Mouse (Mus musculus) CH12.LX (cell line): ENCODE measurements around the gene 2310022B05Rik. TPM values are rescaled to one million over a fixed set of nuclear protein-coding genes. Genes with fewer than 3 reads are reported as not detected.

Experiments used
- DNase-seq: peaks from one replicate; pipeline ENCODE4 v3.0.0-alpha.2; 2013; ENCODE audit errors: extremely low read depth
- H3K27ac ChIP-seq: 2 replicates; pipeline ENCODE4 v1.5.1; 2012; ENCODE audit warnings: low read depth, mild to moderate bottlenecking, control low read depth, moderate library complexity; ENCODE audit not compliant: insufficient read depth
- H3K27me3 ChIP-seq: replicated peaks from 2 replicates; pipeline ENCODE3; 2012; ENCODE audit warnings: inconsistent platforms
- H3K36me3 ChIP-seq, 2 experiments: replicated peaks in 1 of 2; 2 replicates each; pipeline versions ENCODE3 to v1.6.1; 2012; ENCODE audit warnings: inconsistent platforms in 1 of 2, low read length in 1 of 2, mild to moderate bottlenecking in 1 of 2, mixed read lengths in 1 of 2, moderate library complexity in 1 of 2; ENCODE audit not compliant: control insufficient read depth in 1 of 2, insufficient read depth in 1 of 2
- H3K4me1 ChIP-seq, 2 experiments: 2 replicates each; pipeline ENCODE4 v1.6.1; 2012; ENCODE audit warnings: inconsistent platforms in 1 of 2, moderate library complexity in 1 of 2; ENCODE audit not compliant: insufficient read depth in 2 of 2, control insufficient read depth in 1 of 2
- H3K4me2 ChIP-seq: 2 replicates; pipeline ENCODE4 v1.6.1; 2012; ENCODE audit warnings: low read depth, mild to moderate bottlenecking, control low read depth; ENCODE audit not compliant: poor library complexity, insufficient read depth, severe bottlenecking
- H3K4me3 ChIP-seq, 3 experiments: fragments of 150-350 bp in 1 of 3; sonication (generic) in 1 of 3; replicated peaks in 1 of 3; 2 replicates each; pipeline versions ENCODE3 to v1.5.1; 2011 to 2012; ENCODE audit warnings: low read depth in 2 of 3, low read length in 2 of 3, mild to moderate bottlenecking in 2 of 3, moderate library complexity in 2 of 3, control low read depth in 1 of 3, improper control_type of control experiment in 1 of 3, inconsistent platforms in 1 of 3, mixed read lengths in 1 of 3; ENCODE audit not compliant: poor library complexity in 1 of 3
- H3K79me2 ChIP-seq: replicated peaks from 2 replicates; pipeline ENCODE4 v1.6.1; 2012; ENCODE audit warnings: mild to moderate bottlenecking, moderate library complexity; ENCODE audit not compliant: control insufficient read depth, poor library complexity, insufficient read depth, severe bottlenecking; ENCODE audit errors: extremely low read depth
- H3K9ac ChIP-seq: 2 replicates; pipeline ENCODE4 v1.6.1; 2012; ENCODE audit warnings: low read depth, mild to moderate bottlenecking, control low read depth, moderate library complexity; ENCODE audit not compliant: insufficient read depth
- H3K9me3 ChIP-seq: replicated peaks from 2 replicates; pipeline ENCODE3; 2012; ENCODE audit warnings: low read length, inconsistent platforms, mixed read lengths
- BHLHE40 ChIP-seq: IDR thresholded peaks from 2 replicates; pipeline ENCODE4 v1.6.1; 2011; ENCODE audit warnings: mild to moderate bottlenecking, low read depth, low read length, improper control_type of control experiment
- CHD1 ChIP-seq: IDR thresholded peaks from 2 replicates; pipeline ENCODE4 v1.6.1; 2012; ENCODE audit warnings: low read depth, low read length, improper control_type of control experiment, inconsistent platforms
- CHD2 ChIP-seq: IDR thresholded peaks from 2 replicates; pipeline ENCODE4 v1.6.1; 2011; ENCODE audit warnings: low read length, improper control_type of control experiment
- EP300 ChIP-seq: IDR thresholded peaks from 2 replicates; pipeline ENCODE4 v1.6.1; 2011; ENCODE audit warnings: low read length, improper control_type of control experiment
- ETS1 ChIP-seq: conservative IDR thresholded peaks from 2 replicates; pipeline ENCODE4 v1.6.1; 2012; ENCODE audit warnings: low read depth, mild to moderate bottlenecking, inconsistent platforms, low read length, improper control_type of control experiment, moderate library complexity
- GABPA ChIP-seq: IDR thresholded peaks from 2 replicates; pipeline ENCODE4 v1.6.1; 2012; ENCODE audit warnings: low read depth, low read length, improper control_type of control experiment, inconsistent platforms; ENCODE audit not compliant: insufficient replicate concordance
- HCFC1 ChIP-seq: IDR thresholded peaks from 2 replicates; pipeline ENCODE4 v1.6.1; 2012; ENCODE audit warnings: low read depth, mild to moderate bottlenecking, inconsistent platforms, low read length, improper control_type of control experiment
- JUN ChIP-seq: IDR thresholded peaks from 2 replicates; pipeline ENCODE4 v1.6.1; 2011; ENCODE audit warnings: low read depth, mild to moderate bottlenecking, low read length, improper control_type of control experiment, moderate library complexity; ENCODE audit not compliant: insufficient read depth
- JUND ChIP-seq: conservative IDR thresholded peaks from 2 replicates; pipeline ENCODE4 v1.6.1; 2011; ENCODE audit warnings: low read depth, low read length, improper control_type of control experiment
- MAX ChIP-seq: IDR thresholded peaks from 2 replicates; pipeline ENCODE4 v1.6.1; 2011; ENCODE audit warnings: low read length, improper control_type of control experiment
- MAZ ChIP-seq: IDR thresholded peaks from 2 replicates; pipeline ENCODE4 v1.6.1; 2012; ENCODE audit warnings: low read depth, mild to moderate bottlenecking, inconsistent platforms, low read length, improper control_type of control experiment, moderate library complexity
- MEF2A ChIP-seq: IDR thresholded peaks from 2 replicates; pipeline ENCODE4 v1.6.1; 2014; ENCODE audit warnings: low read depth, mild to moderate bottlenecking, inconsistent platforms, low read length, improper control_type of control experiment, borderline replicate concordance
- MXI1 ChIP-seq: IDR thresholded peaks from 2 replicates; pipeline ENCODE4 v1.6.1; 2011; ENCODE audit warnings: mild to moderate bottlenecking, low read depth, low read length, improper control_type of control experiment
- POLR2A ChIP-seq: IDR thresholded peaks from 2 replicates; pipeline ENCODE4 v1.6.1; 2011; ENCODE audit warnings: low read depth, mild to moderate bottlenecking, improper control_type of control experiment, low read length
- POLR2AphosphoS2 ChIP-seq: IDR thresholded peaks from 2 replicates; pipeline ENCODE4 v1.6.1; 2011; ENCODE audit warnings: low read depth, low read length, improper control_type of control experiment
- RAD21 ChIP-seq: IDR thresholded peaks from 2 replicates; pipeline ENCODE4 v1.6.1; 2011; ENCODE audit warnings: low read depth, mild to moderate bottlenecking, low read length, improper control_type of control experiment, moderate library complexity
- RCOR1 ChIP-seq: conservative IDR thresholded peaks from 2 replicates; pipeline ENCODE4 v1.6.1; 2012; ENCODE audit warnings: low read depth, mild to moderate bottlenecking, inconsistent platforms, low read length, improper control_type of control experiment
- SIN3A ChIP-seq: IDR thresholded peaks from 2 replicates; pipeline ENCODE4 v1.6.1; 2012; ENCODE audit warnings: low read length, improper control_type of control experiment, inconsistent platforms
- SMC3 ChIP-seq: IDR thresholded peaks from 2 replicates; pipeline ENCODE4 v1.6.1; 2011; ENCODE audit warnings: low read depth, low read length, improper control_type of control experiment
- TBP ChIP-seq: conservative IDR thresholded peaks from 2 replicates; pipeline ENCODE4 v1.6.1; 2011; ENCODE audit warnings: low read depth, low read length, improper control_type of control experiment
- TCF12 ChIP-seq: IDR thresholded peaks from 2 replicates; pipeline ENCODE4 v1.6.1; 2014; ENCODE audit warnings: low read depth, mild to moderate bottlenecking, inconsistent platforms, low read length, improper control_type of control experiment
- UBTF ChIP-seq: IDR thresholded peaks from 2 replicates; pipeline ENCODE4 v1.6.1; 2012; ENCODE audit warnings: low read depth, mild to moderate bottlenecking, inconsistent platforms, low read length, improper control_type of control experiment, moderate library complexity
- USF1 ChIP-seq: IDR thresholded peaks from 2 replicates; pipeline ENCODE4 v1.6.1; 2014; ENCODE audit warnings: low read depth, mild to moderate bottlenecking, inconsistent platforms, low read length, improper control_type of control experiment
- USF2 ChIP-seq: conservative IDR thresholded peaks from 2 replicates; pipeline ENCODE4 v1.6.1; 2011; ENCODE audit warnings: low read depth, low read length, improper control_type of control experiment
- ZKSCAN1 ChIP-seq: IDR thresholded peaks from 2 replicates; pipeline ENCODE4 v1.6.1; 2012; ENCODE audit warnings: low read depth, inconsistent platforms, low read length, improper control_type of control experiment, borderline replicate concordance
- ZMIZ1 ChIP-seq: IDR thresholded peaks from 2 replicates; pipeline ENCODE4 v1.6.1; 2012; ENCODE audit warnings: low read depth, mild to moderate bottlenecking, inconsistent platforms, low read length, improper control_type of control experiment
- ZNF384 ChIP-seq: IDR thresholded peaks from 2 replicates; pipeline ENCODE4 v1.6.1; 2012; ENCODE audit warnings: low read depth, low read length, improper control_type of control experiment, inconsistent platforms
- dilution Hi-C: fragments of 300-500 bp; cut with MboI; formaldehyde crosslinking; loops from 2 replicates; pipeline ENCODE4 v1.14.3; 2020; ENCODE audit warnings: low sequenced_read_pairs; ENCODE audit not compliant: extremely low pct_unique_long_range_greater_than_20kb, extremely low pct_ligation_motif_present
- in situ Hi-C: fragments of 300-500 bp; cut with MboI; formaldehyde crosslinking; loops from 3 replicates; pipeline ENCODE4 v1.14.3; 2019; ENCODE audit warnings: low sequenced_read_pairs, low pct_ligation_motif_present, low pct_unique_long_range_greater_than_20kb, mixed read lengths
- polyA plus RNA-seq: library from polyadenylated mRNA; unstranded; fragments of >175 nt; gene quantifications from 2 replicates; pipeline ENCODE4 v1.2.1, GENCODE M21; 2012; ENCODE audit warnings: low read depth; ENCODE audit not compliant: insufficient read length
- total RNA-seq, 2 experiments: library from RNA; depleted of rRNA; stranded (reverse); fragments of 300-350 nt in 1 of 2; fragments of >200 nt in 1 of 2; gene quantifications; 2 replicates each; pipeline ENCODE4 v1.2.3; 2012 to 2014

Gene 2310022B05Rik
- total and polyA plus RNA-seq, 3 experiments, result 3.2 to 7.1 (median 5.7) TPM

DNA sequence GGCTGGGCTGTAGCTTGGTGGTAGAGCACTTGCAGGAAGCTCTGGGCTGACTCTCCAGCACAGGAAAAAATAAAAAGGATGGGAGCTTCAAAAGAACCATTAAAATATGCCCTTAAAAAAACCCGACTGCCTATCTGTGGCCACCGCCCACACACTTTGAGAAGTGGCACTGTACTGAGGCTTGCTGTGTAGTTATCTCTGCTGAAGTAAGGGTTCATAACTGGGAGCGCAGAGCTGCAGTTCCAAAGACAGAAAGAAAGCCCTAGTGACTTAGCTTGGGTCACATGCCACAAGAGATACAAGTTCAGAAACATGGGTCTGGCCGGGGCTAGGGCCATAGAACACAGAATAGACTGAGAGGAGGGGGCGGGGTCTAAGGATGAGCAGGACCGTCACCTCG is 5.2 kb downstream of the 2310022B05Rik start:
- H3K4me1 ChIP-seq, result peaks cover 4 to 13% of the 10 kb centered on the region in 2 experiments; a peak in 1 of 4 replicates
- no peak for DNase-seq
- TF ChIP-seq ZMIZ1, result no peak
- TF ChIP-seq MAX, result no peak
- no peak for TF ChIP-seq BHLHE40
- TF ChIP-seq GABPA, result no peak
- no peak for TF ChIP-seq USF1
- no peak for TF ChIP-seq POLR2A
- no peak for TF ChIP-seq TBP
- no peak for TF ChIP-seq TCF12
- no peak for TF ChIP-seq ZNF384
- TF ChIP-seq MXI1, result no peak
- TF ChIP-seq SIN3A, result no peak
- no peak for TF ChIP-seq JUN
- TF ChIP-seq ZKSCAN1, result no peak
- TF ChIP-seq ETS1, result no peak
- no peak for TF ChIP-seq RCOR1
- no peak for TF ChIP-seq POLR2AphosphoS2
- no peak for TF ChIP-seq USF2
- TF ChIP-seq UBTF, result no peak
- TF ChIP-seq JUND, result no peak
- TF ChIP-seq RAD21, result no peak
- TF ChIP-seq, all 38 proteins: peak for 0
- Histone ChIP-seq H3K4me3 (no peak overlapping the region), H3K4me2 (no peak overlapping the region), H3K27me3 (no peaks in the 10 kb centered on the region), H3K36me3 (peaks cover 0 to 23% of the 10 kb centered on the region in 2 experiments), H3K79me2 (no peaks in the 10 kb centered on the region), H3K9ac (no peak overlapping the region), H3K27ac (no peak overlapping the region), H3K9me3 (no peaks in the 10 kb centered on the region)
- dilution Hi-C loops (no loop called here), in situ Hi-C loops (no loop called here)

DNA sequence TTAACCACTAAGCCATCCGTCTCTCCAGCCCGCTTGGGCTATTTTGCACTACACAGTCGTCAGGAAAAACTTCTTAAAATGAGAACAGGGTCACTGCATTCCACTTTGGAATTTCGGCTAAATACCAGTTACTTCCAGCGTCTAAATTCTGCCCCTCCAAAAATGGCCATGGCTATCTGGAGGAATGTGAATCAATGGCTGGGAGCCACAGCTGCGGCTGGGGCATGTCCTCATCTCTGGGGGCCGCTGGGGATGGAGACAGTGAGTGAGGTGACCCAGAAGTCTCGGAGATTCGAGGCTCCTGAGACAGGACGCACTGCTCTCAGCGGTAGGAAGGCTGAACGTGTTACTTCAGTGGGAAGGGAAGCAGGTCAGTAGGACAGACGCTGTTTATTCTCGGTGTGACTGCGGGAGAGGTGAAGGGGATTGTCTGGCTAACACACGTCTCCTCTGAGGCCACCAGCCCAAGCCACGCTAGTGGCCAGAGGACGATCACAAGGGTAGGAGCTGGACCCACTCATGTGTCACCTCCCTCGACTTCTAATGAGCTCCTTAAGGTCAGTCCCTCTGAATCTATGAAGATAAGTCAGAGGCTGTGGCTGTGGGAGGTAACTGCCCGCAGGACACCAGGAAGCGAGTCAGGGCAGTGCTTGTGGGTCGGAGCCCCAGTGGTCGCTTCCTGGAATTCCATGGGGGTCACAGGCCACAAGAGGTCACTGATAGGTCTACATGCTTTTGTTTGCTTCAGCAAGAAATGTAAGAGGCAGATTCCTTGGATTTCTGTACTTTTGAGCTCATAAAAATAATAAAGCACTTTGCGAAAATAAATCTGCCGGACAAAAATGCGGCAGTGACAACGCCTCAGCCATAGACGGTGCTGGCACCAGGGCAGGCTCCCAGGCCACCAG is 9.3 kb downstream of the 2310022B05Rik start:
- H3K4me2 ChIP-seq, result no peak overlapping the region
- dilution Hi-C loops (no loop called here), in situ Hi-C loops (no loop called here)
- H3K4me1 ChIP-seq, result peaks cover 0 to 3% of the 10 kb centered on the region in 2 experiments; a peak in 1 of 4 replicates
- H3K9me3 ChIP-seq, result no peaks in the 10 kb centered on the region
- no peak overlapping the region for H3K4me3 ChIP-seq
- no peak overlapping the region for H3K9ac ChIP-seq
- no peaks in the 10 kb centered on the region for H3K79me2 ChIP-seq
- DNase-seq, result no peak
- peaks cover 0 to 32% of the 10 kb centered on the region in 2 experiments for H3K36me3 ChIP-seq
- TF ChIP-seq HCFC1, result no peak
- TF ChIP-seq CHD2, result no peak
- TF ChIP-seq SMC3, result no peak
- TF ChIP-seq MXI1, result no peak
- TF ChIP-seq TBP, result no peak
- TF ChIP-seq RCOR1, result no peak
- TF ChIP-seq JUN, result no peak
- TF ChIP-seq MAZ, result no peak
- TF ChIP-seq MEF2A, result no peak
- no peak for TF ChIP-seq POLR2A
- TF ChIP-seq EP300, result no peak
- TF ChIP-seq CHD1, result no peak
- no peak overlapping the region for H3K27ac ChIP-seq
- H3K27me3 ChIP-seq, result no peaks in the 10 kb centered on the region
